Mouse (Mus musculus) ES-E14 (cell line): ENCODE measurements around the gene Defb43.

Experiments
- ZC3H11A ChIP-seq: IDR thresholded peaks from 2 replicates; pipeline ENCODE4 v1.6.1; 2012; ENCODE audit warnings: low read depth, mild to moderate bottlenecking, inconsistent platforms, low read length, borderline replicate concordance
- ZNF384 ChIP-seq: IDR thresholded peaks from 2 replicates; pipeline ENCODE4 v1.6.1; 2012; ENCODE audit warnings: low read depth, low read length, inconsistent platforms

DNA sequence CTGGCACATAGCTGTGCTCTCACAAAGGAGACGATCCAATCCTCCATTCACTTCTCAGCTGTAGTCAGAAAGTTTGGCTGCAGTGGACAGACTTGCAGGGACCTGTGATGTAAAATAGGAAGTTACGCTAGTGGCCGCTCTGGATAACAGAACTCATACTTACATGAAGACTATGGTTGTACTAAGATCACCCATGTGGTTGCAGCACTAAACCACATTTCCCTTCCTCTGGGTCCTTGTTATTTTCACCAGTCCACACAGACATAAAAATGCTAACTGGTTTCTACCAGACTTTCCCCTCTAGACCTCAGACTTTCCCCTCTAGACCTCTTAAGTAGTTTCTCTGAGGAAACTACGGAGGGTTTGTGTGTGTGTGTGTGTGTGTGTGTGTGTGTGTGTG, 12.6 kb upstream of the Defb43 start:
- TF ChIP-seq ZC3H11A (no peak), ZNF384 (no peak)
